Mouse (Mus musculus) forebrain, postnatal 0 days (tissue): ENCODE measurements at regions not wholly inside any gene's neighbourhood (a gene's known extent, or its start where the extent isn't known, plus 50 kb on each side); places are given as distances from the start of the nearest gene placed in this dataset.

Experiments
- ATAC-seq: fragments of 200-750 bp; cut with Nextera tagmentation; 2 replicates; pipeline ENCODE4 v1.8.0; 2017; ENCODE audit warnings: mild to moderate bottlenecking, moderate library complexity
- DNase-seq: peaks from one replicate; pipeline ENCODE4 v3.0.0-alpha.2; 2015
- H3K27ac ChIP-seq: fragments of 300-500 bp; sonication (generic); 2 replicates; pipeline ENCODE4 v1.5.1; 2014; ENCODE audit warnings: low read depth, mild to moderate bottlenecking, antibody characterized with exemption, low read length, moderate library complexity, mixed read lengths
- H3K27me3 ChIP-seq: fragments of 300-500 bp; sonication (generic); 2 replicates; pipeline ENCODE4 v1.6.1; 2014; ENCODE audit warnings: mild to moderate bottlenecking, low read length, mixed read lengths; ENCODE audit not compliant: insufficient read depth
- H3K36me3 ChIP-seq: fragments of 300-500 bp; sonication (generic); 2 replicates; pipeline ENCODE4 v1.6.1; 2014; ENCODE audit warnings: mild to moderate bottlenecking, moderate library complexity; ENCODE audit not compliant: insufficient read depth
- H3K4me1 ChIP-seq: fragments of 300-500 bp; sonication (generic); 2 replicates; pipeline ENCODE4 v1.6.1; 2014; ENCODE audit warnings: antibody characterized with exemption; ENCODE audit not compliant: insufficient read depth
- H3K4me2 ChIP-seq: fragments of 300-500 bp; sonication (generic); 2 replicates; pipeline ENCODE4 v1.6.1; 2014; ENCODE audit warnings: low read depth, mild to moderate bottlenecking, moderate library complexity
- H3K4me3 ChIP-seq: fragments of 300-500 bp; sonication (generic); 2 replicates; pipeline ENCODE4 v1.5.1; 2014; ENCODE audit warnings: low read depth, low read length, mixed read lengths
- H3K9ac ChIP-seq: fragments of 300-500 bp; sonication (generic); 2 replicates; pipeline ENCODE4 v1.6.1; 2014; ENCODE audit warnings: mild to moderate bottlenecking
- H3K9me3 ChIP-seq: fragments of 300-500 bp; sonication (generic); 2 replicates; pipeline ENCODE4 v1.6.1; 2016; ENCODE audit warnings: low read length
- CTCF ChIP-seq: sonication (generic); IDR thresholded peaks from 2 replicates; pipeline ENCODE4 v1.5.1; 2016; ENCODE audit warnings: antibody characterized with exemption, control low read depth, low read depth
- WGBS: fragments of 180-500 bp; shearing (Covaris S2); extraction: QIAGEN DNeasy Blood & Tissue Kit; methylation state at CpG from one replicate; pipeline ENCODE4 v1.1.7; 2014; 5-methylcytosine and 5-hydroxymethylcytosine counted together

DNA sequence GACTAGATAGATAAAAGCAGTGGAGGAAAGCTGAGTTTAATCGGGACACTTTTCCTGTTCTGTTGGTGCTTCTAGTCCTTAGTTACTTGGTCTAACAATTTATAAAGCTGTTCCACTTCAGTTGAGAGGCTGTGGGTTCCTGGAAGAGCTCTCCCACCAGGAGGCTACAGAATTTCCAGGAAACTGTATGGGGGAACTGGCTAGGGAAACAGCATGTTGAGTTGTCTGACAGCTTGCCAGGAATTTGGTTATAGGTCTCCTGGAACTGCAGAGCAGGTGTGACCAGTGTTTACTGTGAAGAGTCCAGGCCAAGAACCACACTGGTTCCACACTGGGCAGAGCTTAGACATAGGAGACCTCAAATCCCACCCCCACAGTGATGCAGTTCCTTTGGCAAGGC is 65.0 kb upstream of the Pik3cg start:
- H3K4me3 ChIP-seq = no peak overlapping the region
- H3K27me3 ChIP-seq = no peaks in the 10 kb centered on the region
- 92% methylated on average over 1 of the region's 1 CpGs for WGBS
- H3K27ac ChIP-seq = no peak overlapping the region
- H3K9me3 ChIP-seq = no peaks in the 10 kb centered on the region
- no peak overlapping the region for H3K9ac ChIP-seq
- no peaks in the 10 kb centered on the region for H3K36me3 ChIP-seq
- DNase-seq (no peak), ATAC-seq (no peak)
- TF ChIP-seq CTCF = no peak
- no peaks in the 10 kb centered on the region for H3K4me1 ChIP-seq
- H3K4me2 ChIP-seq = no peak overlapping the region

DNA sequence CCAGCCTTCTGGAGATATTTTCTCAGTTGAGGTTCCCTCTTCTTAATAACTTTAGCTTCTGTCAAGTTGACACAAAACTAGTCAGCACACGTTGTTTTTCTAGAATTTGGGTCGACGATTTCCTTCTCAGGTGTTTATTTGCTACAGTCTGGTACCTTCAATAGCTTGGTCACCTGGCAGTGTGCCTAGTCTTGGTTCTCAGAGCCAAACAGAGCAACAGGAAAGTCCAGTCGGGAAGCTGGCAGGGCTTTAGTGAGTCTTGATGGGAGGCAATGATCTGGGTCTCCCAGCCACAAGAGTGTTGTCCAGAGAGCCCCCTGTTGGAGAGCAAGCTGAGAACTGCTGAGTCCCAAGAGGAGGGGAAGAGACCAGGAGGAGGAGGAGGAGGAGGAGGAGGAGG is 71.4 kb upstream of the Pik3cg start:
- ATAC-seq (no peak), DNase-seq (no peak)
- Histone ChIP-seq H3K4me1 (no peaks in the 10 kb centered on the region), H3K27me3 (no peaks in the 10 kb centered on the region), H3K4me2 (no peak overlapping the region), H3K27ac (no peak overlapping the region), H3K9ac (no peak overlapping the region), H3K36me3 (no peaks in the 10 kb centered on the region), H3K9me3 (no peaks in the 10 kb centered on the region), H3K4me3 (no peak overlapping the region)
- TF ChIP-seq CTCF = no peak
- 71% methylated on average over 4 of the region's 4 CpGs for WGBS

- Histone ChIP-seq H3K27me3 (no peaks in the 10 kb centered on the region), H3K36me3 (no peaks in the 10 kb centered on the region), H3K9me3 (no peaks in the 10 kb centered on the region), H3K4me2 (no peak overlapping the region), H3K9ac (no peak overlapping the region), H3K4me1 (no peaks in the 10 kb centered on the region), H3K4me3 (no peak overlapping the region), H3K27ac (no peak overlapping the region)
- ATAC-seq (no peak), DNase-seq (no peak)
- no peak for TF ChIP-seq CTCF
- 54% methylated on average over 2 of the region's 2 CpGs for WGBS
Observed at GRCm38 (mm10) chr12:32280309-32280708, 71.8 kb upstream of the Pik3cg start.

DNA sequence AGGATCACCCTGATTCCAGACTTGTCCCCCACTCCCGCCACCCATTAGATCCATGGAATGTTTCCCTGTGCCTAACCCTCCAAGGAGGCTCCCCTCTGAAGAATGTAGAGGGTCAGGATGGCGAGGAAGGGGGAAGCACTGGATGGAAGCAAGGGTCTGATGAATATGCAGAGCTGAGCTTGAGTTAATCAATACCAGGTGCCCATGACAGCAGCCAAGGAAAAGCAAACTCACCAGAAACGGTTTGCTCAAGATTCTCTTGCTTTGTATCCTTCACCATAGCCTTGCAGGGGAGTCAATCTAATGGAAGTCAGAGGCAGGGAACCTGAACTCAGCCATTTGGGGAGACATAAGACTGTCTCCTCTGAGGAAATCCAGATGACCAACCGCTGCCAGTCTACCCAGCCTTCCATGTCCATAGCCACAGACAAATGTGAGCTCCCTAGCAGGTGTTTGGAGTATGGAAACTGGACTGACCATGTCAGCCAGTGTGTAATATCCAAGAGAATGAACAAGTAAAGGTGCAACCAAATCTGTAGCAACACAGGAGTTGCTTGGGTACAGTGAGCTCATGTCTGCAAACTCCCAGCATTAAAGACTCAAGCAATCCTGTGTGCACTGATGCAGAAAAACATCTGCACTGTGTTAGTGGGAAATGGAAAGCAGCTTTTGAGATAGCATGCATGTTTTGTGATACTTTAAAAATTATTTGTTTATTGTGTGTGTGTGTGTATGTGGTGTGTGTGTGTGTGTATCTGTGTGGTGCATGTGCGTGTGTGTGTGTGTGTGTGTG is 74.1 kb upstream of the Pik3cg start:
- no peak for TF ChIP-seq CTCF
- Histone ChIP-seq H3K36me3 (no peaks in the 10 kb centered on the region), H3K9ac (no peak overlapping the region), H3K27ac (no peak overlapping the region), H3K4me3 (no peak overlapping the region), H3K27me3 (no peaks in the 10 kb centered on the region), H3K4me2 (no peak overlapping the region), H3K9me3 (no peaks in the 10 kb centered on the region), H3K4me1 (no peaks in the 10 kb centered on the region)
- DNase-seq = no peak
- WGBS = 81% methylated on average over 5 of the region's 5 CpGs
- no peak for ATAC-seq

GRCm38 (mm10) chr12:32285039-32285438 is 76.6 kb upstream of the Pik3cg start:
- H3K9ac ChIP-seq = no peak overlapping the region
- no peak overlapping the region for H3K4me3 ChIP-seq
- no peak overlapping the region for H3K27ac ChIP-seq
- no peaks in the 10 kb centered on the region for H3K9me3 ChIP-seq
- TF ChIP-seq CTCF = no peak
- 80% methylated on average over 2 of the region's 2 CpGs for WGBS
- H3K4me1 ChIP-seq = no peaks in the 10 kb centered on the region
- no peaks in the 10 kb centered on the region for H3K27me3 ChIP-seq
- DNase-seq (no peak), ATAC-seq (no peak)
- no peak overlapping the region for H3K4me2 ChIP-seq
- H3K36me3 ChIP-seq = no peaks in the 10 kb centered on the region

GRCm38 (mm10) chr12:32286652-32287051 is 78.2 kb upstream of the Pik3cg start:
- no peaks in the 10 kb centered on the region for H3K36me3 ChIP-seq
- TF ChIP-seq CTCF = no peak
- H3K4me3 ChIP-seq = no peak overlapping the region
- 21% methylated on average over 5 of the region's 5 CpGs for WGBS
- H3K9me3 ChIP-seq = no peaks in the 10 kb centered on the region
- H3K4me2 ChIP-seq = no peak overlapping the region
- H3K4me1 ChIP-seq = no peaks in the 10 kb centered on the region
- H3K9ac ChIP-seq = no peak overlapping the region
- no peak for ATAC-seq
- no peak overlapping the region for H3K27ac ChIP-seq
- DNase-seq = no peak
- H3K27me3 ChIP-seq = no peaks in the 10 kb centered on the region

GRCm38 (mm10) chr12:32291145-32291544 is 82.7 kb upstream of the Pik3cg start:
- no peak overlapping the region for H3K4me2 ChIP-seq
- no peaks in the 10 kb centered on the region for H3K27me3 ChIP-seq
- ATAC-seq (no peak), DNase-seq (no peak)
- H3K4me3 ChIP-seq = no peak overlapping the region
- H3K4me1 ChIP-seq = no peaks in the 10 kb centered on the region
- H3K36me3 ChIP-seq = no peaks in the 10 kb centered on the region
- no peak overlapping the region for H3K27ac ChIP-seq
- no peak overlapping the region for H3K9ac ChIP-seq
- H3K9me3 ChIP-seq = no peaks in the 10 kb centered on the region
- no peak for TF ChIP-seq CTCF
- 85% methylated on average over 5 of the region's 5 CpGs for WGBS
